Mouse (Mus musculus): ENCODE data around the gene Atrnl1. TPM values are rescaled to one million over a fixed set of nuclear protein-coding genes. Genes with fewer than 3 reads are reported as not detected.
"Not testable (repeated sequence)": the region's sequence is repeated elsewhere in the genome, so short reads cannot be mapped to it uniquely, and the experiment has no call there.

Gene Atrnl1
- polyA plus RNA-seq, 1 experiment from 2014 or later: 7.8 TPM

DNA sequence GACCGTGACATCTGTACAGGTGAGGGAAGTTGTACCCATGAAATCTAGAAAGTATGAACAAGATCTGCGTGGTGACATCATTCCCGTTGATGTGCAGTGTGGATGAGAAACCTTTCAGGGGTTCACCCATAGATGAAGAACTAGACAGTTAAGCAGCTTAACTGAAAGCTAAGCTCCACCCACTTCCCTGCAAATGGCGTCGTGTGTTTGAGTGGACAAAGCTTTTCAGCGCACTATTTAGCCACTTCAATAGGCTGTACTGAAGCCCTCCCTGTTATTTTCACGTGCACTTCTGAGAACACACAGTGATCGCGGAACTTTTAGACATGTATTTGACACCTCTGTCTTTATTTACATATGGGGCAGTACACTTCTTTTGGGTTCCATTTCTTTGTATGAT, 56.2 kb downstream of the Atrnl1 start:
- no peaks in the 10 kb centered on the region for H3K27me3 ChIP-seq (ENCODE audit: control insufficient read depth, insufficient read depth, low read length)
- no peaks in the 10 kb centered on the region for H3K4me1 ChIP-seq (ENCODE audit: control insufficient read depth, insufficient read depth, low read length)
- no peak for DNase-seq (ENCODE audit: low spot score)
- no peak overlapping the region for H3K4me2 ChIP-seq (ENCODE audit: low read depth, low read length)
- 86% methylated on average over 9 of the region's 9 CpGs for WGBS
- no peaks in the 10 kb centered on the region for H3K9me3 ChIP-seq (replicated peaks; ENCODE audit: control insufficient read depth, low read length)
- no peak overlapping the region for H3K9ac ChIP-seq (replicated peaks; ENCODE audit: low read length)
- H3K27ac ChIP-seq (replicated peaks; ENCODE audit: low read depth, low read length): no peak overlapping the region
- ATAC-seq (replicated peaks; ENCODE audit: insufficient number of reproducible peaks, low FRiP score, low TSS enrichment, low read depth): no peak
- H3K36me3 ChIP-seq (replicated peaks; ENCODE audit: control insufficient read depth, insufficient read depth, low read depth, low read length): no peaks in the 10 kb centered on the region; the same call in none of the 2 replicates
- H3K4me3 ChIP-seq (ENCODE audit: low read depth, low read length): no peak overlapping the region

DNA sequence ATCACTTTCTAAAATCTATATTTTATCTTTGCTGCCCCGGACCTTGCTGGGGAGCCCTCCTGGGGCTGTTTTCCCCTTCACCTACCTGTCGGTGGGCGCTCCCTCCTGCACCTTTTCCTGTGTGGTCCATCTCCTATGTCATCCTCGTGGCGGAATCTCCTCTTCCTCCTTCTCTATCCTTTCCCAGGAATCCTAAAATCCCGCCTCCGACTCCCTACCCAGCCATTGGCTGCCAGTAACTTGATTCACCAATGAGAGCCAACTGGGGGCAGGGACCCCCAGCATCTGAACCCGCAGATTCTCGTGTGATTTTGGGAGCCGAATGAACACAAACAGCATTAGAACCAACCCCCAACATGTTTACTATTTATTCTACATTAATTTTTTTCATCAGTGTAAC, 57.1 kb downstream of the Atrnl1 start:
- DNase-seq (ENCODE audit: low spot score): no peak
- Histone ChIP-seq H3K4me2 (ENCODE audit: low read depth, low read length) (no peak overlapping the region), H3K9ac (replicated peaks; ENCODE audit: low read length) (no peak overlapping the region), H3K36me3 (replicated peaks; ENCODE audit: control insufficient read depth, insufficient read depth, low read depth, low read length) (no peaks in the 10 kb centered on the region; the same call in none of the 2 replicates), H3K9me3 (replicated peaks; ENCODE audit: control insufficient read depth, low read length) (no peaks in the 10 kb centered on the region), H3K27ac (replicated peaks; ENCODE audit: low read depth, low read length) (no peak overlapping the region), H3K4me3 (ENCODE audit: low read depth, low read length) (no peak overlapping the region), H3K27me3 (ENCODE audit: control insufficient read depth, insufficient read depth, low read length) (no peaks in the 10 kb centered on the region), H3K4me1 (ENCODE audit: control insufficient read depth, insufficient read depth, low read length) (no peaks in the 10 kb centered on the region)
- ATAC-seq (replicated peaks; ENCODE audit: insufficient number of reproducible peaks, low FRiP score, low TSS enrichment, low read depth): no peak
- 90% methylated on average over 10 of the region's 10 CpGs for WGBS

DNA sequence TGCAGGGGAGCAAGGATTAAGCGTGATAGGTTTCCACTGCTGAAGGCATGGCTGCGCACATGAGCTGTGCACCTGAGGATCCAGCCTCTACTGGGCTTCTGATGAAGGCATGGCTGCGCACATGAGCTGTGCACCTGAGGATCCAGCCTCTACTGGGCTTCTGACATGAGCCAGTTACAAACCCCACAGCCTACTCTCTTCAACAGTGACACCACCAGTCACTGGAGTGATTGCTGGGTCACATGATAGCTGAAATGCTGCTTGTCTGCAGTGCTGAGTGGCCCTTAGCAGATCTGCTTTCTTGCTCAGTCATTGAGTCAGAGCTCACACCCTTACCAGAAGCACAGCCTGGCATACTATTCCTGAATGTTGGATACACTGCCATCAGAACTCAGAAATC, 68.6 kb downstream of the Atrnl1 start:
- Histone ChIP-seq H3K4me3 (ENCODE audit: low read depth, low read length) (no peak overlapping the region), H3K9me3 (replicated peaks; ENCODE audit: control insufficient read depth, low read length) (no peaks in the 10 kb centered on the region), H3K27me3 (ENCODE audit: control insufficient read depth, insufficient read depth, low read length) (no peaks in the 10 kb centered on the region), H3K27ac (replicated peaks; ENCODE audit: low read depth, low read length) (no peak overlapping the region), H3K9ac (replicated peaks; ENCODE audit: low read length) (no peak overlapping the region), H3K4me1 (ENCODE audit: control insufficient read depth, insufficient read depth, low read length) (no peaks in the 10 kb centered on the region), H3K4me2 (ENCODE audit: low read depth, low read length) (no peak overlapping the region), H3K36me3 (replicated peaks; ENCODE audit: control insufficient read depth, insufficient read depth, low read depth, low read length) (no peaks in the 10 kb centered on the region)
- WGBS: 95% methylated on average over 3 of the region's 3 CpGs
- ATAC-seq (replicated peaks; ENCODE audit: insufficient number of reproducible peaks, low FRiP score, low TSS enrichment, low read depth): no peak
- no peak for DNase-seq (ENCODE audit: low spot score)

DNA sequence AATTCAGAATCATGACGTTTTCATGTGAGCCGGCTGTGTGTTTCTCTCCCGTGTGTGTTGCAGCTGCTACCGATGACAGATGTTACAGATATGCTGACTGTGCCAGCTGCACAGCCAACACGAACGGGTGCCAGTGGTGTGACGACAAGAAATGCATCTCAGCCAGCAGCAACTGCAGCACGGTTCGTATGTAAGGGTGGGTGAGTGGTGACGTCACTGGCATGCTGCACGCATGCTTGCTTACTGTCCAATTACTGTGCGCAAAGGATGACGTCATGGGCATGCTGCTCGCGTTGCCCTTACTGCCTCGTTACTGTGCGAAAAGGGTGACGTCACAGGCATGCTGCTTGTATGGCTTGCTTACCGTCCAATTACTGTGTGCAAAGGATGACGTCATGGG, 75.8 kb downstream of the Atrnl1 start:
- WGBS: 89% methylated on average over 20 of the region's 20 CpGs
- no peak for ATAC-seq (replicated peaks; ENCODE audit: insufficient number of reproducible peaks, low FRiP score, low TSS enrichment, low read depth)
- no peak overlapping the region for H3K4me2 ChIP-seq (ENCODE audit: low read depth, low read length)
- no peak overlapping the region for H3K27ac ChIP-seq (replicated peaks; ENCODE audit: low read depth, low read length)
- no peaks in the 10 kb centered on the region for H3K27me3 ChIP-seq (ENCODE audit: control insufficient read depth, insufficient read depth, low read length)
- H3K9ac ChIP-seq (replicated peaks; ENCODE audit: low read length): no peak overlapping the region
- no peak for DNase-seq (ENCODE audit: low spot score)
- no peaks in the 10 kb centered on the region for H3K36me3 ChIP-seq (replicated peaks; ENCODE audit: control insufficient read depth, insufficient read depth, low read depth, low read length)
- no peaks in the 10 kb centered on the region for H3K4me1 ChIP-seq (ENCODE audit: control insufficient read depth, insufficient read depth, low read length)
- no peaks in the 10 kb centered on the region for H3K9me3 ChIP-seq (replicated peaks; ENCODE audit: control insufficient read depth, low read length)
- no peak overlapping the region for H3K4me3 ChIP-seq (ENCODE audit: low read depth, low read length)

DNA sequence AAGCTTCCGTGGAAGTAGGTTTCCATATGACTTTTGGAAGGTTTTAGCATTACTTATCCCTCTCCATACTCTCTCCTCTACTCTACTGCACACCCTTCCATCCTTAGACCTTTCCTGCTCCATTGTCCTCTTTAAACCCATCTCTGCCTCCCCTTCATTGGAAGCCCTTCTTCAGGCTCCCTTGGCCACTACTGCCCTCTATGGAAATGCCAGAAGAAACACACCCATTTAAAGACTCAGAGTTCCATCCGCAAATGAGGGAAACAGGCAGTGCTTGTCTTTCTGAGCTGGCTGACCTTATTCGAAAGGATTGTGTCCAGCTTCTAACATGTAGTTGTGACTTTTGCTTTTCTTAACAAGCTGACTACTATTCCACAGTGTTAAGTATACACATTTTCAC, 81.7 kb downstream of the Atrnl1 start:
- ATAC-seq (replicated peaks; ENCODE audit: insufficient number of reproducible peaks, low FRiP score, low TSS enrichment, low read depth) (no peak), DNase-seq (ENCODE audit: low spot score) (no peak)
- Histone ChIP-seq H3K9ac (replicated peaks; ENCODE audit: low read length) (no peak overlapping the region), H3K4me3 (ENCODE audit: low read depth, low read length) (no peak overlapping the region), H3K27me3 (ENCODE audit: control insufficient read depth, insufficient read depth, low read length) (no peaks in the 10 kb centered on the region), H3K27ac (replicated peaks; ENCODE audit: low read depth, low read length) (no peak overlapping the region), H3K36me3 (replicated peaks; ENCODE audit: control insufficient read depth, insufficient read depth, low read depth, low read length) (no peaks in the 10 kb centered on the region), H3K4me1 (ENCODE audit: control insufficient read depth, insufficient read depth, low read length) (no peaks in the 10 kb centered on the region), H3K9me3 (replicated peaks; ENCODE audit: control insufficient read depth, low read length) (no peaks in the 10 kb centered on the region), H3K4me2 (ENCODE audit: low read depth, low read length) (no peak overlapping the region)
- whole genome bisulfite sequencing: 87% methylated on average over 3 of the region's 3 CpGs

DNA sequence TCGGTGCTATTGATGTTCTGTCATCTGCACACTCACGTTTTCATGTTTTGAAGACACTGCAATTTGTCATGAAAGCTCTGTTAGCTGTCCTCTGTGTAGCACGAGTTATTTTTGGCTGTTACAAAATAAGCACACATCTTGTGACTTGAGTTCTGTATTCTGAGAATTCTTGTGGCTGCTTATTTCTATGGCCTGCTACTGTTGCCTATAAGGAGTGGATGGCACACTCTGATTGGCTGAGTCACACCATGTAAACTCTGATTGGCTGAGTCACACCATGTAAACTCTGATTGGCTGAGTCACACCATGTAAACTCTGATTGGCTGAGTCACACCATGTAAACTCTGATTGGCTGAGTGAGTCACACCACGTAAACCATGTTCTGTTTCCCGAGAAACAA, 85.9 kb downstream of the Atrnl1 start:
- ATAC-seq (replicated peaks; ENCODE audit: insufficient number of reproducible peaks, low FRiP score, low TSS enrichment, low read depth); H3K9ac ChIP-seq (replicated peaks; ENCODE audit: low read length): not testable (repeated sequence)
- 87% methylated on average over 5 of the region's 5 CpGs for WGBS

DNA sequence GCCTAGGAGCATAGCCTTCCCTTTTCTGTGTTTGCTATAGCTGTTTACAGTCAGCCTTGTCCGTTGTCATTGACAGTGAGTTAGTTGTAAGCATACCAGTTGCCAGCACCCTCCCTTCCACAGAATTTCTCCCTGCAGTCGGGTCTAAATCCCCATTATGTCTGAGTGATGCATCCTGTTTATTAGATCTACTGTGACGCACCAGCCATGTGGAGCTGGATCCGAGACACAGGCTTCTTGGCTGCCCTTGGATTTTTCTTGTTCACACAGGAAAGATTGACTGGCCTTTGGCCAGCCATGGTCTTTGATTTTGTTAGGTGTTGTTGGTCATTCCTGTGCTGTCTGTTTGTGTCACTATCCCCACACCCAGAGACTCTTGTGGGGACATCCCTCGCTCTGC, 102.3 kb downstream of the Atrnl1 start:
- H3K4me1 ChIP-seq (ENCODE audit: control insufficient read depth, insufficient read depth, low read length): no peaks in the 10 kb centered on the region
- H3K9me3 ChIP-seq (replicated peaks; ENCODE audit: control insufficient read depth, low read length): no peaks in the 10 kb centered on the region
- WGBS: 75% methylated on average over 5 of the region's 5 CpGs
- H3K27me3 ChIP-seq (ENCODE audit: control insufficient read depth, insufficient read depth, low read length): no peaks in the 10 kb centered on the region
- H3K4me2 ChIP-seq (ENCODE audit: low read depth, low read length): no peak overlapping the region
- no peak overlapping the region for H3K4me3 ChIP-seq (ENCODE audit: low read depth, low read length)
- H3K9ac ChIP-seq (replicated peaks; ENCODE audit: low read length): no peak overlapping the region
- no peaks in the 10 kb centered on the region; the same call in 1 of the 2 replicates for H3K36me3 ChIP-seq (replicated peaks; ENCODE audit: control insufficient read depth, insufficient read depth, low read depth, low read length)
- no peak for DNase-seq (ENCODE audit: low spot score)
- no peak overlapping the region for H3K27ac ChIP-seq (replicated peaks; ENCODE audit: low read depth, low read length)
- no peak for ATAC-seq (replicated peaks; ENCODE audit: insufficient number of reproducible peaks, low FRiP score, low TSS enrichment, low read depth)

More for the DNA sequence above, 85.9 kb downstream of the Atrnl1 start:
- not testable (repeated sequence) for H3K4me3 ChIP-seq (ENCODE audit: low read depth, low read length); H3K36me3 ChIP-seq (replicated peaks; ENCODE audit: control insufficient read depth, insufficient read depth, low read depth, low read length); H3K9me3 ChIP-seq (replicated peaks; ENCODE audit: control insufficient read depth, low read length); H3K4me2 ChIP-seq (ENCODE audit: low read depth, low read length); H3K27me3 ChIP-seq (ENCODE audit: control insufficient read depth, insufficient read depth, low read length); H3K27ac ChIP-seq (replicated peaks; ENCODE audit: low read depth, low read length); DNase-seq (ENCODE audit: low spot score); H3K4me1 ChIP-seq (ENCODE audit: control insufficient read depth, insufficient read depth, low read length)

DNA sequence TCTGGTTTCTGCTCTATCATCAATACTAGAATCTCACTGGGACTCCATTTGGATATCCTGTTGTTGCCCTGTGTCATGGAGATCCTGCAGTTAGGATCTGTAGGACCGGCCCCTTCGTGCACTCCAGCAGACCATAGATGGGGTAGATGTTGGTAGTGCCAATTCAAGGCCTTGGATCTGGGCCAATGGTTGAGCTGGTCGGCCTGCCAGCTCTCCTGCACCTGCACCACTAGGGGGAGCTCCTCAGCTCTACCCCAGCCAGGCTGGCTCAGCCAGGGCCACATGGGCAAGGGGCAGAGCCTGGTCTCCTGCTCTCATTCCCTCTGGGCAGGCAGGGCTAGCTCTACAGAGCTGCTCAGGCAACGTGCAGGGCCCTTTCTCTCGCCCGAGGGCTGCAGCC, 114.1 kb downstream of the Atrnl1 start:
- H3K27ac ChIP-seq (replicated peaks; ENCODE audit: low read depth, low read length): no peak overlapping the region
- H3K4me2 ChIP-seq (ENCODE audit: low read depth, low read length): no peak overlapping the region
- no peak for DNase-seq (ENCODE audit: low spot score)
- H3K36me3 ChIP-seq (replicated peaks; ENCODE audit: control insufficient read depth, insufficient read depth, low read depth, low read length): peaks cover 2% of the 10 kb centered on the region; the same call in 1 of the 2 replicates
- no peaks in the 10 kb centered on the region for H3K4me1 ChIP-seq (ENCODE audit: control insufficient read depth, insufficient read depth, low read length)
- H3K9me3 ChIP-seq (replicated peaks; ENCODE audit: control insufficient read depth, low read length): no peaks in the 10 kb centered on the region
- WGBS: 82% methylated on average over 6 of the region's 6 CpGs
- no peak for ATAC-seq (replicated peaks; ENCODE audit: insufficient number of reproducible peaks, low FRiP score, low TSS enrichment, low read depth)
- no peak overlapping the region for H3K9ac ChIP-seq (replicated peaks; ENCODE audit: low read length)
- no peak overlapping the region for H3K4me3 ChIP-seq (ENCODE audit: low read depth, low read length)
- H3K27me3 ChIP-seq (ENCODE audit: control insufficient read depth, insufficient read depth, low read length): no peaks in the 10 kb centered on the region
